Mouse (Mus musculus): Measurements from ENCODE around the gene Tshz3.

Gene Tshz3

DNA sequence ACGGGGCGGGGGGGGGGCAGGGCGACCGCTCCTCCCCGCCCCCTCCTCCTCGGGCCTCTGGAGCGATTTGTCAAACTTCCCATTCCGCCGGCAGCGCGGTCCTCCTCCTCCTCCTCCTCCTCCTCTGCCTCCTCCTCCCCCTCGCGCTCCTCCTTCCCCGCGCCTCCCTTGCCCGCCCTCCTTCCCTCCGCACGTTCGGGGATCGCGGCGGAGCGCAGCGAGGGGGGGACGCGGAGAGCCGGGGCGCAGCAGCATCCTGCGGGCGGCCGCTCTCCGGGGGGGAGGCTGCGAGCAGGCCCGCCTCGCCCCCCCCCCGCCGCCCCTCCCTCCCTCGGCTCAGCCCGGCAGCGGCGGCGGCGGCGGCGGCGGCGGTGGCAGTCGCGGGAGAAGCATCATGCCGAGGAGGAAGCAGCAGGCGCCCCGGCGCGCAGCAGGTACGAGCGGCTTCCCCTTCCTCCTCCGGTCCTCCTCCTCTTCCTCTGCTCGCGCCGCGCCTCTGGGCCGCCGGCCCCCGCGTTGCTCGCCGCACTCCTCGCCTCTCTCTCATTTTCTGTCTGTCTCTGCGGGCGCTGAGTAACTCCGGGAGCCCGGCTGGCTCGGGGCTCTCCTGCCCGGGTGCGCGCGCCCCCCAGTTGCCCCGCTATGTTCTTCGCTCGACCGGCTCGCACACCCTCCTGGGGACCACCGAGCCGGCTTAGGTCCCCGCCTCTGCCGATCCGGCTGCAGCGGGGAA lies at the start of gene Tshz3:
Tshz3 (plus strand) TSS at position 263 of the 733 bp plus-strand sequence.
- peak; percentile 84 for DNase-seq (ENCODE audit: low read depth, low spot score)

DNA sequence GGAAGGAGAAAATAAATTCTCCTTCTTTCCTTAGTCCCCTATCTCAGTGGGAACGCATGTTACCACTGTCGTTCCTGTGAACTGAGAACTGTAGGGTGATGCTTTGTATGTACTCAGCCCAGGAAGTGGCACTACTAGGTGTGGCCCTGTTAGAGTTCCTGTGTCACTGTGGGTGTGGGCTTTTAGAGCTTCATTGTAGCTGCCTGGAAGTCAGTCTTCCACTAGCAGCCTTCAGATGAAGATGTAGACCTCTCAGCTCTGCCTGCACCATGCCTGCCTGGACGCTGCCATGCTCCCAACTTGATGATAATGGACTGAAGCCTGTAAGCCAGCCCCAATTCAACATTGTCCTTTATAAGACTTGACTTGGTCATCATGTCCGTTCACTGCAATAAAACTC lies 42.0 kb upstream of the Tshz3 start:
- no peak for DNase-seq (ENCODE audit: low read depth, low spot score)

DNA sequence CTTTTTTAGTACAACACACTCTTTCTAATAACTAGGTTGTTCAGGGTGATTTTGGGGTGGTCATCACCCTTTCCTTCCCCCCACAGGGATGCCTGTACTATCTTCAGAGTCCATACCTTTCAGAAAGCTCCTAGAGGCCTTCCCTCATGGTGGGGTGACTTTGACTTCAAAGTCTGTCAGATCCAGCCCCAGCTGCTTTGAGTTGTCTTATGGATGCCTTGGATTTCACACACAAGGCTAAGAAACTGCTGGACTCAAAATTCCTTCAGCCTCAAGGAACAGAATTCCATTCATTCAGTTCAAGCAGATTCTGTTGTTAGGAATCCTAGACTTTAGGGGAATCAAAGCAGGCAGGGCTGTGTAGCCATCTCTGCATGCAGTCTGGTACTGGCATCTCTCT lies 41.5 kb upstream of the Tshz3 start:
- no peak for DNase-seq (ENCODE audit: low read depth, low spot score)

DNA sequence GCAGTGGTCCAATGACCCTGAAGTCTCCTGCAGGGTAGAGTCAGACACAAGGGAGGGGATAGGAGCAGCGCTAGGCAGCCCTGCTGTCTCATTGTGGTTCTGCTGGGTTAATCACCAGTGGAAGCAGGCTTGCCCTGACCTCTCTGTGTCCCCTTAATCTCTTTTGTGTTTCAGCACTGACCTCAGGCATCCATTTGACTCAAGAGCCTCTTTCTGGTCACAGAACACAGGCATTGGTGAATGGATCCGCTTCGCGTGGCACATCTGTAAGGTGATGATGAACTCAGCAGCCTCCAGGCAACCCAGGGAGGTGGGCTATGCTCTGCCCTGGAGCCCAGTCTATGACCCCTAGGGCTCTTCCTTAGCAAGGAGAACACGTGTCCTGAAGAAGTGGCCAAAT lies 39.6 kb upstream of the Tshz3 start:
- no peak for DNase-seq (ENCODE audit: low read depth, low spot score)

DNA sequence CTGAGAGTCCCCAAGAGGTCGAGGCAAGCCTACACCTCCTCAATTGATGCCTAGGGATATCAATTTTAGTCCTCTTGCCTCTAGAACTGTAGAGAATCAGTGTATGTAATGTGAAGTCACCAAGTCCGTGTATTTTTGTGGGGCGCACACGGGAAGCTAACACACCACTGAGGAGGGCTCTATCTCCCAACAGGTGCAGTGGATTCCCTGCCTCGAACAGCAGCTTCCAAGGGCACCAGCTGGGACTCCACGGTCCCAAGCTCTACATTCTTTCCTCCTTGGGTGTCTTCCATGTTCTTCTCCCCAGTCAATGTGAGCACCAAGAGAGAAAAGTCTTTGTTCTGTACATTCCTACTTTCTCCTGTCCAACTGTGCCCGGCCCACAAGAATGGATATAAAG lies 38.7 kb upstream of the Tshz3 start:
- DNase-seq (ENCODE audit: low read depth, low spot score): no peak

DNA sequence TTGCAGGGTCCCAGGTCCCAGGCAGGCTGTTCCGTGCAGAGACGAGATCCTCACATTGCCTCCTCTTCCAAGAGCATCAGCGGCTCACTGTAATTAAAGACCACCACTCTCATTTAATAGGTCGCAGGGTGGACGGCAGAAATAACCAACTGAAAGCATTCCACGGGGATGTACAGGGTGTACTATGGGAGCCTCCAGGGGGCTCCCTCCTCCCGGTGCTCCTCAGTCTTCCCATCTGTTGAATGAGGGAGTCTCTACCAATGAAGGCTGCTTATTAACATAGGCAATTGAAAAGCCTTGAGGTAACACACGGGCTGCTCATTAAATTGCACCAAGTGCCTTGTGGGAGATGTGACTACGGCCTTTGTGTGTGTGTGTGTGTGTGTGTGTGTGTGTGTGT lies 37.3 kb upstream of the Tshz3 start:
- peak; percentile 8 for DNase-seq (ENCODE audit: low read depth, low spot score)

DNA sequence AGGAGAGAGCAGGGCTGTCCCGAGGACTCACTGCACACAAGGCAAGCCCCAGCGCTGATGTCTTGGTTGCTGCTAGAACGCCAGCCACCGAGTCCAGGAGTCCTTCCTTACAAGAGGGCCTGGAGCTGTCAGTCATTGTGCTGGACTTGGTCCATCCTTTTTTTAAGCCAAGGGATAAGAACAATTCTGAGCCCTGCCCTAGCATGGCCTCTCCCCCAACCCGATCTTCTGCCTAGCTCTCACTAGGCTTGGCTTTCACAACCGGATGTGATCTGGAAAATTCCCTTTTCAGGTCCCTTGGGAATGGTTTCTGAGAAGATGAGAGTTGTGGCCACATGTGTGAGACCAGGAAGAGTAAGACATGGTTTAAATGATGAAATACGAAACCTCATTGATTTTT lies 34.5 kb upstream of the Tshz3 start:
- no peak for DNase-seq (ENCODE audit: low read depth, low spot score)

DNA sequence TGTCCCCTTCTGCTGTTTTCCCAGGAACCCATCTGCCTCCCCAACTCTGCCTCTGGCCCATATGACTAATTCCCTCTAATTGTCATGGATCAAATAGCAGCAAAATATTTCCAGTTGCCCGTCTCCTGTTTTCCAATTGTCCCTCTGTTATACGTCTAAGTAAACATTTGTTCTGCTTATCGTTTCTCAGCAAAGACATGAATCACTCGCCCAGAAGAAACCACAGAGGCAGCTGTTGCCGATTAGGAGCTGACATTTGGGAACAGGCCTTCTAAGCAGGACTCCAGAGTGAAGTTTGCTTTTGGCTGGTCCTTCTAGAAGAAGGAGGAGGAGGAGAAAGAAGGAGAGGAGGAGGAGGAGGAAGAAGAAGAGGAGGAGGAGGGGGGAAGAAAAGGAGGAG lies 30.2 kb upstream of the Tshz3 start:
- no peak for DNase-seq (ENCODE audit: low read depth, low spot score)

DNA sequence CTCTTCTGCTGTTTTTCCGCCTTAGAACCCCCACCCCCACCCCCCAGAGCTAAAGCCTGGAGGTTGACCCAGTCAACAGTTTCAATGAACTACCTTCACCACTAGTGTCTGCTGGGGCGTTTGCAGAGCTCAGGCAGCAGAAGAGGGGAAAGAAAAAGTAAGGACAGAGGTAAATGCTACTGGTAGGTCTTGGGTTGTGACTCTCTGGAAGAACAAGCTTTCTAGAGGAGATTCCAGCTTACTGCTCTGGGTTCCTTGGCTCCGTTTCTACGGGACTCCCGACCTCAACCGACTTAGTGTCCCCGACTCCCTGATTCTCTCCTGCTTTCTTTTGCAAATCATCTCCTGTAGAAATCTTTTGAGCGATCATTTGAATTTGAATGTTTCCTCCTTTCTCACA lies 19.9 kb upstream of the Tshz3 start:
- no peak for DNase-seq (ENCODE audit: low read depth, low spot score)

DNA sequence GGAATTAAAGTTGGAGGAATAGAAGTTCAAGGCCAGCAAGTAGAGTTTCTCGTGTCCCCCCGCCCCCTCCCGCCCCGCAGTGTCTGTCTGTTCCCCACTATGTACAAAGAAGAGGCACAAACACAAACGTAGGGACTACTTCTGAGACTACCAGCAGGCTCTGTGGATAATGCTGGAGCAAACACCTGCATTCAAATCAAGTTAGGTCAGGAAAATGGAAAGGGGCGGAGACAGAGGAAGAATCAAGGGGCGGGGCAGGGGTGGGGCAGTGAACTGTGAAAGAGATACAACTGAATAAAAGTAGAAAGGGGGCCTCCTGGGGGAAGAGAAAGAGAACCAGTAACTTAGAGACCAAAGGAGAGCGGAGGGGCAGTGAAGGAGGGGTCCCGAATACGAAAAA lies 19.4 kb upstream of the Tshz3 start:
- no peak for DNase-seq (ENCODE audit: low read depth, low spot score)

DNA sequence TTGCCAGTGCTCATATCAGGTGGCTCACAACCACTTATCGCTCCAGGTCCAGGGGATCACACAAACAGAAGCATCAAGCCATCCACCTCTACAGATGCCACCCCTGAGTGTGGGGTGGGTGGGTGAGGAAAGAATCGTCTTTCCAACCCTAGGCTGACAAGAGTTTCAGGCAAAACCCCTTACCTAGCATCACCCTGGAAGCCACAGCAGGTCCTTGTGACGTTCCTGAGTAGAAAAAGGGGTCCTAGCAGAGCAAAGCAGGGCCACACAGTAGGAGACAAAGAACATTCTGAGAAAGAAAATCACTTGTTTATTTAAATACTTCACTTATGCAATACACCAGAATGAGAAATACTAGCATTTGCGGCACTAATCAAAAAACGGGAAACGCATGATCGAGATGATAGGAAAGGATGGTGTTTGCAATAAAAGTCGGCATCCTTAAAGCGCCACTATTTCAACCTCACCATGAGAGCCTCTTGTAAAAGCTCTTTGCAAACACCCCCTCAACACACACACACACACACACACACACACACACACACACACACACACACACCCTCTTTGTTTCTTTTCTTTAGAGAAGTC lies 18.8 kb upstream of the Tshz3 start:
- no peak for DNase-seq (ENCODE audit: low read depth, low spot score)

DNA sequence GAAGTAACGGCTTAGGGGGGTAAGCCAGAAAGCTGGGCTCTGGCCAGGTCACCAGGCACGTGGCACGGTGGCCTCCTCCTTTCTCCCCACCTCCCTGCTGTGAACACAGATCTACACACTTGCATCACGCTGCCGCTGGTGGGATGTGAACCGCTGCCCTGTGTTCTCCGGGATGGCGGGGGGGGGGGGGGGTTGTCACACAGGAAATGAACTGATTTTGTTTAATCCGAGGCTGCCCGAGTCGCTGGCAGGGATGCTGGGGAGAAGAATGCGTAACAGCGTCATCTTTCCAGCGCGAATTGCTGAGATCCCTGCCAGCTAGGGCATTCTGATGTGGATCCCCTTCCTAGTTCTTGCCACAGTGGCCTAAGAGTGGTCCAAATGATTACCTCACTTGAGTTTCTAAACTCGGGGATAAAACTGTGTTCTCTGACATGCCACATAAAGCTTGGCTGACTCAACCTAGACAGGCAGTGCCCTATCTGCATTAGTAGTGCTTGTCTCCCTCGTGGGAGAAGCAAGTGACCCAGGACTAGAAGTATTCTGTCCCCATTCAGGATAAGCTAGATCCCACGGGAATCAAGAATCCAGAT lies 18.0 kb upstream of the Tshz3 start:
- peak; percentile 16 for DNase-seq (ENCODE audit: low read depth, low spot score)

DNA sequence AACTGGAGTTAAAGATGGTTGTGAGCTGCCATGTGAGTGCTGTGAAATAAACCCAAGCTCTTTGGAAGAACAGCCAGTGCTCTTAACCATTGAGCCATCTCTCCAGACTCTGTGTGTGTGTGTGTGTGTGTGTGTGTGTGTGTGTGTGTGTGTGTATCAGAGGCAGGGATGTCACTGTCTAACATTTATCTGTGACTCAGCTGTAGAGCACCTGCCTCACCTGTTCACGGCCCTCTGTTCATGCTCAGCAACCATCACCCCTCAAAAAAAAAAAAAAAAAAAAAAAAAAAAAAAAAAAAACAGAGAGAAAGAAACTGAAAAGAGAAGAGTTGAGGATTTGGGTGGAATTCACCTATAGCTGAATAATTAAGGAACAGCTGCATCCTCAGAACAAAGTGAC lies 10.4 kb upstream of the Tshz3 start:
- no peak for DNase-seq (ENCODE audit: low read depth, low spot score)

DNA sequence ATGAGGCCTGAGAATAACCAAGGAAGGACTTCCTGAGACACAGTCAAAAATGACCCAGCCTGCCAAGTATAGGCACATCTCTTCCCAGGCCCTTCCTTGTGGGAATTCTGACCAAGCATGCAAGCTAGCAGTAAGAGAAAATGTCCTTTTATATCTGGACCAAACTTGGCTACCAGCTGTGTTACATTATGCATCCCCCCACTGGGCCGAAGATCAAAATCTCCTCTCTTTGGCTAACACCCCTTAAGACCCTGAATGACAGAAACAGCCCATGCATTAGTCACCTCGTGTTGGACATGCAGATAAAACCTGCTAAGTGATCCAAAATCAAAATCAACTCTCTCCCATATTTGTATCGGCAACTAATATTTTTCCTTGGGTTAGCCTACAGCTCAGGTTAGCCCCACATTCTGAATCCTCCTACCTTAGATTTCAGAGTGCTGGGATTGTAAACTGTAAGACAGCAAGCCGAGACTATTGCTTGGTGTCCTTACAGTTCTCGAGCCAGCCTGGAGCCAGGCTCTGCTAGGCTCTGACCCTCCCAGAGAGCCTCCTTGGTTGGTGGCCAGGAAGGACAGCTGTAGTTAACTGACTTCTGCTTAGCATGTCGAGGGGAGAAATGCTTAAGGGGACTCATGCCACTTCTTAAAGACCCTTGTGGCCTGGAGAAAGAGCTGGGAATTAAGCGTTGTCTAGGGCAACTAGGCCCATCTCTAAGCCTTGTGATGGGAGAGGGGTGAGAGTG lies 8.7 kb upstream of the Tshz3 start:
- no peak for DNase-seq (ENCODE audit: low read depth, low spot score)

DNA sequence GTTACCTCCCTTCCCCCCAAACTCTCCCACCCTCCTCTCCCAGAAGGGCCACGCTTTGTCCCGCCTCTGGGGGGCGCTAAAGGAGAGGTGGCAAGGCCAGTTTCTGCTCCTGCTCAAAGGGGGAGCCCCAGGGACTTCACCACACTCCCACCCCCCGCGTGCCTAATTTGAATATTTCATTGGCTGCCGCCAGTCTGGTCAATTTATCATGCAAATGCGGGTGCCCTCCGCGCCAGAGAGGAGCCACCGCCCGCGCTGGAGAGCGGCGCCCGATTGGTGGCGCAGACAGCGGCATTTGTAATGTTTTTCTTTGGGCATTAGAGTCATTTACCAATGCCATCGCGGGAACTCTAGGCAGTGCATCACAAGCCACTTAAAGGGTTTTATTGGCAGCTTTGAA lies 7.4 kb upstream of the Tshz3 start:
- peak; percentile 48 for DNase-seq (ENCODE audit: low read depth, low spot score)

DNA sequence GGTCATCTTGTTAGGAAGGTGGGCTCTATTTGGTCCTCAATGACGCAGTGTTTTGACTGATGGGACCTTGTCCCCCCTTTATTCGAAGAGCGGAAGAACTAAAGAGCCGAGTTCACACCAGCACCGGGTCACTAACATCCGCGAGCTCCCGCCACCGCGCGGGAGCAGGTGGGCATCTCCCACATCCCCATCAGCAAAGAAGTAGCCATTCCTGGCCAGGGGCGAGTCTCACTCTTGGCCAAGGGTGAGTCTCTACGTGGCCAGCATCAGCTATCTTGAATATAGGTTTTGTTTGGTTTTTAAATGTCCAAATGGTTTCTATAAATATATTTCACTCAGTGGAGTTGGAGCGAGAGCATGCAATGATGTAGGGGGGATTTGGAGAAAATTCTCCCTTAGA lies 6.3 kb upstream of the Tshz3 start:
- DNase-seq (ENCODE audit: low read depth, low spot score): no peak

DNA sequence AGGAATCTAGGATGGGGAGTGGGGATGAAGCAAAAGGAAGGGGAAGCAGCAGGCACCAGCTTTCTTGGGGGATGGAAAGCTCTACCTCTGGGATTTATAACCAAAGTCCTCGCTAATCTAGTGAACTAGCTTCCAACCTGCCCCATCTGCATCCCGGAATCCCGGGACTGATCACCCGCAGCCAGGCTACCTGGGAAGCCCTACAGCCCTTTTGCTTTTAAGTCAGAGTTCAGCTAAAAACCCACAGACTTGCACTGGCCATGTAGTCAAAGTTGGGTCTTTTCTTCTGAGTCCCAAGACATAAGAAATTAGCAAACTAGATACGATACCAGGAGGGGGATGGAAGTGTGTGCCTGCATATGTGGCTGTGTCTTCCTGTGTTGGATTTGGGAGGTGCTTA lies 5.5 kb upstream of the Tshz3 start:
- DNase-seq (ENCODE audit: low read depth, low spot score): no peak

DNA sequence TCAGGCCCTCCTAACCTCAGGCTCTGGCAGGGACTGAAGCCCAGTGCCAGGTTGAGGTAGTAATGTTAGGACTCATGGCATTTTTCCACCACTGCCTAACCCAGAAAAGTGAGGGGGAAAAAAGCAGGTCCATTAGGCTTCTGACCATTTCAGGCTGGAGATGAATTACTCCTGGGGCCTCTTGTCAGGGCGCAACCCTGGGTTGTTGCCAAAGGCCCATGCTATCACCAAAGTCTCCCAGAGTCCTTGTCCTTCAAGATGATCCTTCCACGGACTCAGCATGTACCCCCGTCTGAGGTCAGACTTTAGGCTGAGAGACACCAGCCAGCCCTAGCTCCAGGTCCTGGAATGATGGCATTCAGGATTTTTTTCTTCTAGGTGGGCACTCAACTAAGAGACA lies 4.8 kb upstream of the Tshz3 start:
- DNase-seq (ENCODE audit: low read depth, low spot score): no peak

DNA sequence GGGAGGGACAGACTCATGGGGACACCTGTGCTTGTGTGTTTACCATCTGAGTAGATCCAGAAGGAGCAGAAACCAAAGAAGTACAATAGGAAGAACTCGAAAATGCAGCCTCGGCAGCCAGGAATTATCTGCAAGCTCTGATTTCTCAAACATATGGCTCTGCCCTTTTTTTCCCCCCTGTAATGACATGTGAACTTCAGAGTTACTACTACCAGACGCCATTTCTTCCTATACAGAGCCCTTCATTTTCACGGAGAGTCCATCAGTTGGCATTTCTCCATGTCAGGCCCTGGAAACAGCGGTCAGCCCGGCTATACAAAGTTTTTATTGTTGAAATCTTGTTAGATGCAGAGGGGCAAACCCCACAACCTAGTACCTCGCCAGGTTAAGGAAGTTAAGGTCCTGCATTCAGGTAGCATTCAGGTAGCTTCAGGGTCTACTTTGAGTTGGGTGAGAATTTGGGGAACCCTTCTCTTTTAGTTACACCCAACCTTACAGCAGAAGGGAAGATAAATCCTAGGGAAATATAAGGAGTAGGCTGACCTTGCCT lies 3.2 kb upstream of the Tshz3 start:
- no peak for DNase-seq (ENCODE audit: low read depth, low spot score)

DNA sequence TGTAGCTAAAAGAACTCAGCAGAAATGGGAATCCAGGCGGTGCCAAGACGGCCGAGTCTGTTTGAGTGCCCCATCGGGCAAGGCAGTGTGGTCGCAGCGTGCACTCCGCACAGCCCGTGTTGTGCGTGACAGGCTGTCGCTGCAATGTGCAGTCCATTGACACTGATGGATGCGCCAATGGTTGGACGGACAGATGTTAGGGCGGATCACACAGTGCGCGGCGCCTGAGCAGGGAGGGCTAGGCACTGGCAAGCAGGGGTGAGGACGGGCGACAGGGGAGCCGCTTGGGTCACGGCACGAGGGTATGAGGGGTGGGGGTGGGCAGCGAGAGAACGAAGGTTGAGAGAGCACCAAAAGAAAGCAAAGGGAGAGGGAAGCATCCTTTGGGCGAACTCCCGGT lies 2.6 kb upstream of the Tshz3 start:
- peak; percentile 43 for DNase-seq (ENCODE audit: low read depth, low spot score)

DNA sequence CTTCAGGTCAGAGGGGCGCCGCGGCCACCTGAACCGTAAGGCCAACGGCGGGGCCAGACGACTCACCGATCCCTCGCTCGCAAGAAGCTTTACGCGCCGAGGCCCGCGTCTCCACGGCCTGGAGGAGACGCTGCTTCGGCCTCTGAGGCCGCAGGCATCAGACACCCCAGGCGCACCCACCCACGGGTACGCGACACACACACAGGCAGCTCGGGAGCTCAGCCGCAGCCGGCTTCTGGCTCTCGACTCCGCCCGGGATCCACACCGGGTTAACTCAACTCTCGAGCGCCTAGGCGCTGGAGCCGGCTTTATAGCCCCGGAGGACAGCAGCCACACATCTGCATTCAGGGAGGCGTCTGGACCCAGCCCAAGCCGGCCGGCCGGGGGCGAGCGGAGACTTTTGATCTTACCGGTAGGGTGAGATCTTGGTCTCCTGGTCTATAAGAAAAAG lies 2.1 kb upstream of the Tshz3 start:
- peak; percentile 48 for DNase-seq (ENCODE audit: low read depth, low spot score)

DNA sequence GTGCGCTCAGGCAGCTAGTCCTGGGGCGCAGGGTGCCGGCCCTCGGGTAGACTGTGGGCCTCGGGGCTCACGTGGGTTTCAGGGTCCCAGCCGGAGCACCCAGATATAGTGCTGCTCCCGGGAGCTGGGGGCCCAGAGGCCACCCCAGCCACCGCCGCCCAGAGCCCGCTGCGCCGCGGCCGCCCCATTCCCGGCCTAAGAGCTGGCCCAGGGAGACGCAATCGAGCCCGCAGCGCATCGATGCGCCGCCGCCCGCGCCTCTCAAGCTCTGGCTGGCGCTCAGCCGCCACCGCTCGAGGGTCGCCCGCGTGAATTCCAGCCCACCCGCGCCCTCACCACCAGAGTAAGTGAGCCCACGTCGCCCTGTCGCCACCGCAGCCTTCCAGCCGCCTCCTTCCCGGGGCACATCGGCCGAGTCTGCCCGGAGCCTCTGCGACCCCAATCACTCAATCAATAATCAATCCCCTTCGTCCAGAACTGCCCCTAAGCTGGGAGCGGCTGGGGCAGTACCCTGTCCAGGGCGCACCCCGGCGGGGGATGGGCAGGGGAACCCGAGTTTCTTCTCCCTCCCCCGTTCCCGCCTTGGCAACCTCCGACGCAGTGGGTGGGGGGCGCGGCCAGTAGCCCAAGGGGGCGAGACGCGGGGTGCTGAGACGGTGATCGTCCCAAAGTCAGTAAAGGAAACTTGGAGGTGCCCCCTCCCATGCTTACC lies 1.4 kb upstream of the Tshz3 start:
- DNase-seq (ENCODE audit: low read depth, low spot score): peak; percentile 83
